Mouse (Mus musculus) forebrain, embryonic 16.5 days (tissue): ENCODE measurements at regions not wholly inside any gene's neighbourhood (a gene's known extent, or its start where the extent isn't known, plus 50 kb on each side); places are given as distances from the start of the nearest gene placed in this dataset.

Experiments used
- ATAC-seq: fragments of 200-750 bp; cut with Nextera tagmentation; 2 replicates; pipeline ENCODE4 v1.8.0; 2017; ENCODE audit warnings: mild to moderate bottlenecking, moderate library complexity
- H3K27ac ChIP-seq: fragments of 300-500 bp; sonication (generic); 2 replicates; pipeline ENCODE4 v1.5.1; 2014; ENCODE audit warnings: low read length, control low read depth
- H3K27me3 ChIP-seq: fragments of 300-500 bp; sonication (generic); replicated peaks from 2 replicates; pipeline ENCODE4 v1.6.1; 2014; ENCODE audit warnings: low read length; ENCODE audit not compliant: control insufficient read depth, insufficient read depth
- H3K36me3 ChIP-seq: fragments of 300-500 bp; sonication (generic); 2 replicates; pipeline ENCODE4 v1.6.1; 2014; ENCODE audit not compliant: control insufficient read depth, insufficient read depth
- H3K4me1 ChIP-seq: fragments of 300-500 bp; sonication (generic); replicated peaks from 2 replicates; pipeline ENCODE4 v1.6.1; 2014; ENCODE audit warnings: low read length; ENCODE audit not compliant: control insufficient read depth, insufficient read depth
- H3K4me2 ChIP-seq: fragments of 300-500 bp; sonication (generic); 2 replicates; pipeline ENCODE4 v1.6.1; 2014; ENCODE audit warnings: mild to moderate bottlenecking, low read length, control low read depth
- H3K4me3 ChIP-seq: fragments of 300-500 bp; sonication (generic); replicated peaks from 2 replicates; pipeline ENCODE4 v1.5.1; 2014; ENCODE audit warnings: mild to moderate bottlenecking, low read length, control low read depth
- H3K9ac ChIP-seq: fragments of 300-500 bp; sonication (generic); replicated peaks from 2 replicates; pipeline ENCODE4 v1.6.1; 2014; ENCODE audit warnings: low read depth, low read length, control low read depth
- H3K9me3 ChIP-seq: fragments of 300-500 bp; sonication (generic); 2 replicates; pipeline ENCODE4 v1.6.1; 2016; ENCODE audit warnings: low read length; ENCODE audit not compliant: control insufficient read depth
- WGBS: fragments of 180-500 bp; shearing (Covaris S2); extraction: QIAGEN DNeasy Blood & Tissue Kit; methylation state at CpG from one replicate; pipeline ENCODE4 v1.1.7; 2014; 5-methylcytosine and 5-hydroxymethylcytosine counted together

DNA sequence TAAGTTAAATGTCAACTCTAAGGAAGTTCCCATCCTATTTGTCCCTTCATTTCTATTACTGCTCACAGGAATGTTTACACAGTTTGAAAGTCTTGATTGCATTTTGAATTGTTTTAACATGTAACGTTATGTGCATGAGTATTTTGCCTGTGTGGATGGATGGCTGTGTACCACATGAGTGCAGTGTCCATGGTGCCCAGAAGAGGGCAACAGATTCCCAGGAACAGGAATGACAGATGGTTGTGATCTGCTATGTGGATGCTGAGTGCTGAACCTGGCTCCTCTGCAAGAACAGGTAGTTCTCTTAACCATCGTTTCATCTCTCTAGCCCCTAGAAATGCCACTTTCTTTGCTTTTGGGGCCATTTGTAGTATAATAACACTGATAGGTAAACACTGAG, 597.9 kb upstream of the Zwint start:
- H3K36me3 ChIP-seq = no peaks in the 10 kb centered on the region
- 84% methylated on average over 2 of the region's 2 CpGs for WGBS
- no peak for ATAC-seq
- no peak overlapping the region for H3K4me2 ChIP-seq
- H3K4me3 ChIP-seq = no peak overlapping the region
- H3K27me3 ChIP-seq = no peaks in the 10 kb centered on the region
- no peaks in the 10 kb centered on the region for H3K4me1 ChIP-seq
- no peaks in the 10 kb centered on the region for H3K9me3 ChIP-seq
- no peak overlapping the region for H3K9ac ChIP-seq
- no peak overlapping the region for H3K27ac ChIP-seq

- ATAC-seq = peak; percentile 72
- Histone ChIP-seq H3K9ac (no peak overlapping the region), H3K27ac (no peak overlapping the region), H3K4me1 (no peaks in the 10 kb centered on the region; the same call in 1 of the 2 replicates), H3K27me3 (no peaks in the 10 kb centered on the region), H3K4me2 (no peak overlapping the region), H3K9me3 (no peaks in the 10 kb centered on the region), H3K4me3 (no peak overlapping the region), H3K36me3 (no peaks in the 10 kb centered on the region)
Observed at GRCm38 (mm10) chr10:72071185-72071718, 583.4 kb upstream of the Zwint start.

DNA sequence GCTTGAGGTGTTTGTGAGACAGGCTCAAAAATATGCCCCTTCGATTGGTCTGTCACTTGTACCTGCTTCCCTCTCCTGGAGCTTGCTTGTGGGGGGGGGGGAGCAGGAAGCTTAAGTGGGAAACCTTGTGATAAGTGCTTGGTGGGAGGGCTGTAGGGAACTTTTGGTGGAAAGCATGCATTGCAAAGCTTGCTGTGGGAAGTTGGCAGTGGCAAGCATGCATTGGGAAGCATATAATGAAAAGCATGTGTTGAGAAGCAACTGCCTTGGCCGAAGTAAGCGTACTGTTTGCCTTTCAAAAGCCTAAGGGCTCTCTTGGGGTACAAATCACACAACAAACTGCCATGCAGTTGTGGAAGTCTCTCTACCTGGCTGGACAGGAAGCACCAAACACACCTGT, 576.3 kb upstream of the Zwint start:
- no peak for ATAC-seq
- H3K9ac ChIP-seq = no peak overlapping the region
- no peak overlapping the region for H3K27ac ChIP-seq
- no peak overlapping the region for H3K4me2 ChIP-seq
- H3K4me1 ChIP-seq = no peaks in the 10 kb centered on the region
- H3K27me3 ChIP-seq = no peaks in the 10 kb centered on the region
- no peak overlapping the region for H3K4me3 ChIP-seq
- WGBS = 94% methylated on average over 3 of the region's 3 CpGs
- H3K36me3 ChIP-seq = no peaks in the 10 kb centered on the region
- H3K9me3 ChIP-seq = no peaks in the 10 kb centered on the region

DNA sequence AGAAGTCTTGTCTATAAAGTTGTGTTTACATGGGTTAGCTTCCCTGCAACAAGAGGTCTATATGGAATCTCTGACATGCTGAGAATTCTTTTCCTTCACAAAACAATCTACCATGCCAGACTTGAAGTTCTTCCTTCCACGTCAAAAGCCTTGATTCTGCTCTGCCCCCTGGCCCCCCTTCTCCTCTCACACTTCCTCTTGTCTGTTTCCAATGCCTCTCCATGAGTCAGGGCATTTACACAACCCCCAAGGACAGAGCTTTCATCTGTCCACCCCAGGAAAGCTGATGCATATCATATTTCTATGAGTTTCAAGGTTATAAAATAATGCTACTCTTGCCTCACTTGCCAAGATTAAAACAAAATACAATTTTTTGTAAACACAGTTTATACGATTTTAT, 557.7 kb upstream of the Zwint start:
- Histone ChIP-seq H3K4me1 (peaks cover 6% of the 10 kb centered on the region), H3K9me3 (no peaks in the 10 kb centered on the region), H3K4me2 (no peak overlapping the region), H3K9ac (no peak overlapping the region), H3K4me3 (no peak overlapping the region), H3K27me3 (no peaks in the 10 kb centered on the region), H3K36me3 (no peaks in the 10 kb centered on the region), H3K27ac (no peak overlapping the region)
- no peak for ATAC-seq
- 67% methylated on average over 2 of the region's 2 CpGs for WGBS

DNA sequence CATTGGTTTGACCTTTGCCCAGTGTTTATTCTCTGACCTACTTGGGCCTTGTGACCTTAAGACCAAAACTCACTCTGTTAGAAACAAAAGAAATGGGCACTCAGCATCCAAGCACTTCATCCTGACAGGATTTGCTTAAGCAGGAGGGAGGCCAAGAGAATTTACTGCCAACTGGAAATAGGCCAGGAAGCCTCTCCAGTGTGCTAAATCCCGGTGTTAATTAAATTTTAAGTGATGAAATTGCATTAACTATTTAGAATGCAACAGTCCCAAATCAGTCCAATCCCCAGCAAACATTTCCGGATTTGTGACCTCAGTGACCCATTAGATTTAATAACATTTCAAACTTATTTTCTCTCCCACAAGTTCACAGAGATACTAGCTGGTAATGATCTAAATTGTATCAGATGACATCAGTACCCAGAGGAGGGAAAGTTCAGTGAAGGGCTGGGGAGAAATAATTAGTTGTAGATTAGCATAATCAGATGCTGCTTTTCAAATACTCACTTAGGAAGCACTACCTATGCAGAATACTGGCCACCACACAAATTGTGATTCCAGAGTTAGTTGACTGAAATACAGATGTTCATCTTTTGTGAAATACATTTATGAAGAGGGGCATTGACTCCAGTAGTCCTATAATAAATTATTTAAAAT, 555.4 kb upstream of the Zwint start:
- H3K4me1 ChIP-seq = peaks cover 6% of the 10 kb centered on the region
- ATAC-seq = peak; percentile 91
- no peak overlapping the region for H3K9ac ChIP-seq
- no peak overlapping the region for H3K4me3 ChIP-seq
- H3K27ac ChIP-seq = no peak overlapping the region; the same call in 1 of the 2 replicates
- 10% methylated on average over 2 of the region's 2 CpGs for WGBS
- no peaks in the 10 kb centered on the region for H3K9me3 ChIP-seq
- no peaks in the 10 kb centered on the region for H3K27me3 ChIP-seq
- H3K4me2 ChIP-seq = no peak overlapping the region
- H3K36me3 ChIP-seq = no peaks in the 10 kb centered on the region

DNA sequence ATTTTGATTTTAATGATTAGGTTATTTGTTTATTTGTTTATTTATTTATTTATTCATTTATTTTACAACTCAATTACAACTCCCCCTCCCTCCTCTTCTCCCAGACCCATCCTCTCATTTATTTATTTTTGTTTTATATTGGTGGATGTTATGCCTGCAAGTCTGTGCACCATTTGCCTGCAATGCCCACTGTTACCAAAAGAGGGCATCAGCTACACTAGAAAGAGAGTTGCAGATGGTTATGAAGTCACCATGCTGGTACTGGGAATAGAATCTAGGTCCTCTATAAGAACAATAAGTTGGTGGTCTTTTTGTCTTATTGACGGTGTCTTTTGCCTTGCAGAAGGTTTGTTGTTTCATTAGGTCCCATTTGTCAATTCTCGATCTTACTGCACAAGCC, 535.2 kb upstream of the Zwint start:
- Histone ChIP-seq H3K27me3 (no peaks in the 10 kb centered on the region), H3K36me3 (no peaks in the 10 kb centered on the region), H3K4me1 (no peaks in the 10 kb centered on the region), H3K27ac (no peak overlapping the region), H3K9me3 (peaks cover 2% of the 10 kb centered on the region; the same call in 1 of the 2 replicates), H3K4me3 (no peak overlapping the region), H3K9ac (no peak overlapping the region), H3K4me2 (no peak overlapping the region)
- 93% methylated on average over 2 of the region's 2 CpGs for WGBS
- ATAC-seq = no peak

DNA sequence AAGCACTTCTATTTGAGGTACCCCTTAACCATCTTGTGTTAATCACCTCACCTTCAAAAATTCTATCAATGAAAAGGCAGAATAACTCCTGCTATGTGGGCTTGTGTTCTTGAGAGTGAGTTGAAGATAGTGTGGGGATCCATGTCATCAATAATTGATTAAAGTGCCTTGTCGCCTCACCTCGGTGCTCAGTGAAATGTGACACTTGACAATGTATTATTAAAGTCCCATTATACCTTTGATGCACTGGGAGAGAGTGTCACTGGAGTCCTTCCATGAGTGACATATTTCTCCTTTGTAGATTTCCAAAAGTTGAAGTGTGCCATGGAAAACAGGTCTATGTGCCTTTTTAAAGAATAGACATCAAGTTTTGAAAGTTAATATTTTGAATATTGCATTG, 522.2 kb upstream of the Zwint start:
- Histone ChIP-seq H3K27ac (no peak overlapping the region), H3K36me3 (no peaks in the 10 kb centered on the region), H3K27me3 (no peaks in the 10 kb centered on the region), H3K9me3 (no peaks in the 10 kb centered on the region), H3K4me1 (no peaks in the 10 kb centered on the region), H3K4me2 (no peak overlapping the region), H3K4me3 (no peak overlapping the region), H3K9ac (no peak overlapping the region)
- 86% methylated on average over 2 of the region's 2 CpGs for WGBS
- no peak for ATAC-seq
